Comparison of ENCODE assay signal across 14 mouse cellular contexts in genomic region chr2:42661656-42662315, GRCm38 (mm10). TPM values are rescaled to one million over a fixed set of nuclear protein-coding genes. Genes with fewer than 3 reads are reported as not detected.
DNase-seq lines count a peak whose midpoint lies in the region; ATAC-seq and TF ChIP-seq lines count a peak whose summit lies in the region.
"Had no signal": no experiment of that assay in that cellular context is flagged by ENCODE, and none has a peak within 500 bp of the region (broad histone marks: within the 10 kb centered on the region; RNA-seq: fewer than 3 reads in every experiment).

No protein-coding gene starts in this region.

- peak; percentile 73 for DNase-seq in cerebellum, adult 9-10 months
- no peak for DNase-seq in cerebellum, adult 11 months
- peak; percentile 72 for DNase-seq in kidney, postnatal 0 days (ENCODE audit: low spot score)
- DNase-seq in MN1 (ENCODE audit: low spot score): peak; percentile 36
- DNase-seq in hindlimb bud, embryonic 11.5 days (ENCODE audit: extremely low spot score, low read depth, low spot score): peak; percentile 47
- no peak for DNase-seq in spleen, postnatal 36 days (ENCODE audit: low spot score in 2 of 2)
- no peak for DNase-seq in adrenal gland, adult 18-20 months (ENCODE audit: low spot score in 2 of 2)

- no peaks in the 10 kb centered on the region for H3K9me3 ChIP-seq in kidney, postnatal 0 days (replicated peaks; ENCODE audit: low read length)
- H3K9me3 ChIP-seq in kidney, embryonic 15.5 days (replicated peaks): no peaks in the 10 kb centered on the region
- H3K9me3 ChIP-seq: heart, embryonic 15.5 days; lung, embryonic 15.5 days; neural tube, embryonic 12.5 days had no signal

- no peaks in the 10 kb centered on the region for H3K36me3 ChIP-seq in kidney, postnatal 0 days (ENCODE audit: insufficient read depth, low read length)
- no peaks in the 10 kb centered on the region for H3K36me3 ChIP-seq in kidney, embryonic 15.5 days
- H3K36me3 ChIP-seq: heart, embryonic 15.5 days; lung, embryonic 15.5 days; neural tube, embryonic 12.5 days had no signal

- H3K4me1 ChIP-seq in kidney, postnatal 0 days (replicated peaks; ENCODE audit: insufficient read depth, low read length): no peaks in the 10 kb centered on the region
- H3K4me1 ChIP-seq in kidney, embryonic 15.5 days: no peaks in the 10 kb centered on the region
- H3K4me1 ChIP-seq: heart, embryonic 15.5 days; lung, embryonic 15.5 days; neural tube, embryonic 12.5 days had no signal

- no peak for ATAC-seq in kidney, postnatal 0 days (replicated peaks; ENCODE audit: low FRiP score, low read depth)
- ATAC-seq in kidney, embryonic 15.5 days (replicated peaks; ENCODE audit: low FRiP score): no peak

- H3K4me2 ChIP-seq in kidney, postnatal 0 days (ENCODE audit: low read length): no peak overlapping the region
- H3K4me2 ChIP-seq in kidney, embryonic 15.5 days: no peak overlapping the region
- H3K4me2 ChIP-seq: heart, embryonic 15.5 days; lung, embryonic 15.5 days; neural tube, embryonic 12.5 days had no signal

- peak; percentile 75 for TF ChIP-seq CTCF in kidney, postnatal 0 days (IDR thresholded peaks at IDR 0.05; ENCODE audit: low read depth)

- H3K27me3 ChIP-seq in kidney, postnatal 0 days (ENCODE audit: insufficient read depth, low read length): no peaks in the 10 kb centered on the region
- peaks cover 1% of the 10 kb centered on the region; the same call in 1 of the 2 replicates for H3K27me3 ChIP-seq in kidney, embryonic 15.5 days
- H3K27me3 ChIP-seq: heart, embryonic 15.5 days; lung, embryonic 15.5 days; neural tube, embryonic 12.5 days had no signal

- no peak overlapping the region for H3K9ac ChIP-seq in kidney, postnatal 0 days (ENCODE audit: low read depth, low read length)
- no peak overlapping the region for H3K9ac ChIP-seq in kidney, embryonic 15.5 days
- H3K9ac ChIP-seq: heart, embryonic 15.5 days; lung, embryonic 15.5 days; neural tube, embryonic 12.5 days had no signal

- WGBS in kidney, postnatal 0 days: 32% methylated on average over 10 of the region's 10 CpGs
- WGBS in kidney, embryonic 15.5 days: 35% methylated on average over 10 of the region's 10 CpGs

- no peak overlapping the region for H3K4me3 ChIP-seq in kidney, postnatal 0 days (replicated peaks; ENCODE audit: low read depth, low read length)
- no peak overlapping the region for H3K4me3 ChIP-seq in kidney, embryonic 15.5 days (replicated peaks)
- H3K4me3 ChIP-seq: erythroblast, embryonic 14.5 days; heart, embryonic 15.5 days; lung, embryonic 15.5 days; neural tube, embryonic 12.5 days had no signal

- no peak overlapping the region for H3K27ac ChIP-seq in kidney, postnatal 0 days
- no peak overlapping the region for H3K27ac ChIP-seq in kidney, embryonic 15.5 days
- H3K27ac ChIP-seq: heart, embryonic 15.5 days; lung, embryonic 15.5 days; neural tube, embryonic 12.5 days had no signal

RNA-seq across cellular contexts. Expression of gene Lrp1b, which starts 8.4 kb away (rescaled TPM):
- polyA plus RNA-seq in kidney, postnatal 0 days (2015; fragmentation: Nextera tagmentation; extraction: Ambion mirVana): 0.06 and 0.13 TPM in 2 replicates
- 0.21 and 0.23 TPM in 2 replicates for polyA plus RNA-seq in kidney, embryonic 15.5 days (2015; fragmentation: Nextera tagmentation; extraction: Ambion mirVana)
- total RNA-seq in adrenal gland, adult 18-20 months (2021): 1 to 10 TPM; 2.0 to 2.4 TPM
- polyA plus RNA-seq: C2C12; erythroblast, embryonic 14.5 days; large intestine, adult 2 months had no signal

Comparison
In these comparisons a context has a peak if more than half of its experiments do, and no peak if none do; other contexts are left out.
1. DNase-seq: peak in cerebellum, adult 9-10 months (single experiment), kidney, postnatal 0 days (single experiment), MN1 (single experiment) and hindlimb bud, embryonic 11.5 days (single experiment); none in cerebellum, adult 11 months (single experiment), spleen, postnatal 36 days (0 of 2) and adrenal gland, adult 18-20 months (0 of 2).